Mouse (Mus musculus) retina, embryonic 14.5 days (tissue): ENCODE results near the gene Sgpl1.
A peak's percentile ranks its signal among the peaks of the same experiment; 100 is the strongest.

Experiments
- DNase-seq: peaks from one replicate; pipeline ENCODE4 v3.0.0-alpha.2; 2015; ENCODE audit warnings: low spot score

Sgpl1 gene

DNA sequence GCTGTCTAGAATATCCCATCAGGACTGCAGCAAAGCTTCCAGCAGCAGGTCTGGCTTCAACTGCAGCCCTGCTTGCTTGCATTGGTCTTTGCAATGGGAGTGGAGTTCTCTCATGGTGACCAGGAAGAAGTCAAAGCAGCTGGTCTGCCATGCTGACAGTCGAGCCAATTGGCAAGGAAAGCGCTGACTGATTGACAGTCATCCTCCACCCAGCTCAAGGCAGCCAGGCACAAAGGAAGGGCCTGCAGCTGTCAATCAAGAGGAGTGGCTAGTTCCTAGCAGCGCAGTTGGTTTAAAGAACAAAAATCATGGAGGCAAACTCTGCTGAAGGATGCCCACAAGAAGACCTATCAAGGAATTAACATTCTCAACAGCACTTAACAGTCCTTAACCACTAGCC lies 61.0 kb downstream of the Sgpl1 start:
- no peak for DNase-seq

- no peak for DNase-seq
Measured at GRCm38 (mm10) chr10:61085364-61085763, 62.1 kb downstream of the Sgpl1 start.

DNA sequence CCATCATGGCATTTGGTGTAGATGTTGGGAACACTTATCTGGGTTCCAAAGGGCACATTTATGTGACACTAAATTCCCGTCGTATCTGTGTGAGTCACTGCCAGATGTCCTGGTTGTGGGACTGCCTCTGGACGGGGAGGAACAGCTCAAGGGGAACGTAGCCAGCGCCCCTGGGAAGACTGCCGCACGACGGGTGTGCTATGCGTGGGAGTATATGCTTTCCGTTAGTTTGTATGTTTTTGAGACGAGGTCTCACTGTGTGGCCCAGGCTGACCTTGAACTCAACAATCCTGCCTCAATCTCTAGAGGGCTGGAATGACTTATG lies 66.6 kb downstream of the Sgpl1 start:
- DNase-seq = no peak

DNA sequence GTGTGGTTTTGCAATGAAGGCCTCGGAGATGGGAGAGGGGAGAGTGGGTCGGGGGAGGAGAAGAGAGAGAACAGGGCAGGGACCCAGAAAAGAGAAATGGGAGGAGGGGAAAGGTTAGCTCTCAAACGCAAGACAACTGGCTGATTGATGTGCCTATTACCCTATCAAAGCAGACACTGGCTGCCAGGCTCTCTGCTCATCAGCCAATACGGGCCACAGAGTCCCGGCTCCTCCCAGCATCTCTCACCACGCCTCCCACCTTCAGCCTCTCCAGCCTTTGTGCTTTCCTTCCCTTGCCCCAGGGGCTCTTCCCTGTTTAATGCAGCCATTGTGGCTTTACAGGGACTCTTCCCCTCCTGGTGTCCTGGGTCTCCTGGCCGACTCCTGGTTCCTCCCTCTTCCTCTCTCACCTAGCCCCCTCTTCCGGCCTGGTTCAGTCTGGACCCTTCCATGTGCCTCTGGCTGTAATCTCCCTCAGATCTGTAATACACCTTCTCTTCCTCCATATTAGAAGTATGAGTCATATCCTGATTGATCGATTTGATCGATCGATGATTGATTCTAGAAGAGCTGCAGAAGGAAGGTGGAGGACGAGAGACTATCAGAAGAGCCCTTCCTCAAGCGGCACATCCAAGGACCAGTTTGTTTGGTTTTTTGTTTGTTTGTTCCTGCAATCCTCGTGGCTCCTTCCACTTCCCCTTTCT lies 67.1 kb downstream of the Sgpl1 start:
- peak; percentile 92 for DNase-seq

DNA sequence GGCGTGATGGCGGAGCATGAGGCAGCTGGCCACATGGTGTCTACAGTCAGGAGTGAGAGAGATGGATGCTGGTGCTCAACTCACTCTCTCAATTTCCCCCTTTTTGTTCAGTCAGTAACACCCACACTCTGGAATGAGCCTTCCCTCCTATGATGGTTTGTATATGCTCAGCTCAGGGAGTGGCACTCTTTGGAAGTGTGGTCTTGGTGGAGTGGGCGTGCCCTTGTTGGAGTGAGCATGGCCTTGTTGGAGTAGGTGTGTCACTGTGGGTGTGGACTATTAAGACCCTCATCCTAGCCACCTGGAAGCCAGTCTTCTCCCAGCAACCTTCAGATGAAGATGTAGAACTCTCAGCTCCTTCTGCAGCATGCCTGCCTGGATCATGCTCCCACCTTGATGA lies 71.9 kb downstream of the Sgpl1 start:
- DNase-seq = no peak

DNA sequence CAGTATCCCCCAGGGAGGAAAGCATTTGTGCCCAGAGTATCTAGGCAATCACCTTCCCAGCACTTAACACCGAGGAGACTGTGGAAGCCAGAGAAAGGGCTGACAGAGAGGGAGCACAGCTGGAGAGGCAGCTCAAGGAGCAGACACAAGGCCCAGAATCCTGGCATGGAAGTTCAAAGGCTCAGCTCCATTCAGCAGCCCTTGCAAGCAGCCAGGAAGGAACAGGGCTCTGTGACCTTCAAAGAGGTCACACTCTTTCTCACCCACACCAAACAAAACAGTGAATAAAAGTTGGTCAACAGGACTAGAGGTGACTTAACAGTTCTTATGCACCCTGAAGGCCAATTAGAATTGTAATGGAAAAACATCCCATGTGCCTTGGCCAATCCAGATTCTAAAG lies 72.9 kb downstream of the Sgpl1 start:
- DNase-seq = no peak

GRCm38 (mm10) chr10:61072324-61072723 lies 75.2 kb downstream of the Sgpl1 start:
- peak; percentile 84 for DNase-seq

DNA sequence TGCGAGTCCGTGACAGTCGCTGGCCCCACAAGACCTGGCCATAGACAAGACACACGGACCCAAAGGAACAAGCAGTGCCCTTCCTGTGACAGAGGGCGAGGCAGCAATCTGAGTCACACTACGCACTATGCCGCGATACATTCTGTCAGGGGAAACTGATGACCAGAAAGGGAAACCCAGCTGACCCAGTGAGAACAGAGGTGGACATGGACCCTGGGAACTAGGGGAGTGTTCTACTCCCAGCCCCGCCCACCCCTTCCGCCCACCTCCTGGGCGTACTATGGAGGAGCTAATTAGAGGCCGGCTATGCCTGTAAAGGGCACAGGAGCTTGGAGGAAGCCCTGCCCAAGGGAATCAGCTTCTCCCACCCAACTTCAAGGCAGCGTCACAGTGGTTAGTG lies 78.3 kb downstream of the Sgpl1 start:
- DNase-seq = peak; percentile 69

DNA sequence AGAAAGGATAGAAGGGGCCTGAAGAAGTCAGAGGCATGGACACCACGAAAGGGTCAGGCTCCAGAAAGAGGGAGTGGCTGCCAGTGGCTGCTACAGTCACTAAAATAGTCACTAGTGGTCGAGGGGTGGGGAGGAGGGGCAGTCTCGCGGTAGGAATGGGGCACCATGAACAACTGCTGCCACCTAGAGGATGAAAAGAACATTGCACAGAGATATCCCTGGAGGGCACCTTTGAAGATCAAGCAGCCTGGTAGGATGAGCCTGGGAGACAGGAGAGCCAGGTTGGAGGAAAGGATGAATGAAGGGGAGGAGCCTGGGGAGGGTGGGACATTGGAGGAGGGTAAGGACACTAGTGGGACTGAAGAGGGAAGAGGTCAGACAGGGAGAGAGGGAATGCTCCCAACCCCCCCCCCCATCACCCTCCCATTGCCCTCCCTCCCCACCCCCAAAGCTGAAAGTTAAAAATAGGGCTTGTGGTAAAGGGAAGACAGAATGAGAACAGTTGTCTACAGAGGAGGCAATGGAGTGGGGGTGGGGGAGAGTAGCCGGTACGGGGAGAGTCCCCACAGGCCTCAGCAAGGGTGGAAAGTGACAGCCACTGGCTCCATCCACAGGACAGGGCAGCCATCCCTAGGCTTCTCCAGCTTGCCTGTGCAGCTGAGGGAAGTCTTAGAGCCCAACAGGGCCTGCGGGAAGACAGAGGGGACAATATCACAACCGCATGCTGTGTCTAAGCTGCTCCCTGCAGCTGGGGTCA lies 78.9 kb downstream of the Sgpl1 start:
- DNase-seq = peak; percentile 92

DNA sequence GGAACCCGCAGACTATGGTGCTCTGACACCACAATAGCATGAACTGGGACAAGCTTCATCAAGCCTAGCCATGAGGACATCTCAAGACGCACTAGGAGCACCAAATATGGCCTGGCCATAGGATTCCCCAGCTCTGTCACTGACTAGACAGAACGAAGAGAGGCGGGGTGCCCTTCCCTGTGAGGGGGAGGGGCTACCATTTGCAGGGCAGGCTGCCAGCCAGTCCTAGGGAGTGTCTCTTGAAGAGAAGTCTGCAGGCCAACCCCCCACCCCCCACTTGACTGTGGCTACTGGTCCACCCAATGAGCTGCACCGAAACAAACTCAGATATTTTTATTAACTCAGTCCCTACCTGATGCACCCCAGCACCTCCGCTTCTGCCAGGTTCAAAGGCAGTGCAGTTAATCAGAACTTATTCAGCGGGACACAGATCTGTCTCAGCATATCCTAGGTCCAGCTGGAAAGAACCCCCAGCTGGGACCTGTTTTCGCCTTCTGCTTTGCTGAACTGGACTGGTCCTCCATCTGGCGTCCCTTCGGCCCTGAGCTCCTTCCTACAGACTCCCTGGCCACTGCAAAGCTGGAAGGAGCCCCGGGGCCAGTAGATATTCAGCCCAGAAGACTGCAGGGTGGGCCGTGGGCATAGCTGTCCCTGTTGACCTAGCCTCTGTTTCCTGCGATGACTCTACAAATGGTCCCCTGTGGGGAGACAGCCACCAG lies 82.1 kb downstream of the Sgpl1 start:
- DNase-seq = no peak

DNA sequence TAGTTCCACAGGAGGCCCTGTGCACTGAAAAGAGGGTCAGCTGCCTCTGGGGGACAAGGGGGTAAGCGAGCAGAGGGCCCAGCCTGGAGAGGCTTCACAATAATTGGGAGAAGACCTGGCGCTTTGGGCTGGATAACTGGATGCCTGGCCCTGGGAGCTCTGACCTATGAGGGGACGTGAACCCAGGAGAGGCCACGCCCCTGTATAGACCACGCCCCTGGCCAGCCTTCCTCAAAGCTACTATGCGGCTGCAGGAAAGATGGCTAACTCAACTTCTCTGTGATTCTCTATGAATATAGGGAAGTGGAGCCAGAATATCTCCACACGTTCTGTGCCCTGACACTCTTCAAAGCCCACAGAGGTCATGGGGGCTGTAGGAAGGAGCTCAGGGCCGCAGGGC lies 82.9 kb downstream of the Sgpl1 start:
- DNase-seq = peak; percentile 82

- no peak for DNase-seq
Measured at GRCm38 (mm10) chr10:61063271-61063864, 84.1 kb downstream of the Sgpl1 start.

DNA sequence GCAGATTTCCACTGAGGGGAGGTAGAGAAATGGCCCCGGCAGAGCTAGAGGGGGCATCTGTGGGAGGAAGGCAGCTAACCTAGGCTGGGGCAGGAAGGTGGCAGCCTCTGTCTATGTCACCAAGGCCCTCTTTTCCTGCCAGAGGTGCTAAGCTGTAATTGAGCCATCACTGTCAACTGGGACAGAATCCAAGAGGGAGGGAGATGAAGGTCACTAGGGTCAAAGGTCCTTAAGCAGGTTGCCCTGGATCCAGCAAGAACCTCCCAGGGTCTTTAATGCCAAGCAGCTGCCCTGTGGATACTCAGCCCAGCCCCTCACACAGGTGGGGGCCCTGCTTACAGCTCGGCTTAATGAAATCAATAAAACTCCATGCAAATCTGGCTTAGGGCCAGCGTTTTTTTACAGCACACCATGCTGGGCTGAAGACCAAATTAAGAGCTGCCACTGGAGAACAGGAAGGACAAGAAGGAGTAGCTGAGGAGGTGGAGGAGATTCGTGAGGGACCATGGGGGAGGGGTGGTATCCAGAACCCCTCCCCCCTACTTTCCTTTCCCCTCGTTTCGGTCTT lies 87.9 kb downstream of the Sgpl1 start:
- DNase-seq = no peak

- no peak for DNase-seq
Measured at GRCm38 (mm10) chr10:61059101-61059500, 88.4 kb downstream of the Sgpl1 start.

GRCm38 (mm10) chr10:61056661-61057060 lies 90.8 kb downstream of the Sgpl1 start:
- DNase-seq = no peak

GRCm38 (mm10) chr10:61051993-61052613 lies 95.4 kb downstream of the Sgpl1 start:
- peak; percentile 92 for DNase-seq
